Mouse (Mus musculus) mature B cell (primary cell): ENCODE measurements around the gene Rabgef1.

ENCODE experiments used
- in situ Hi-C: fragments of 300-500 bp; cut with MboI; formaldehyde crosslinking; loops from 2 replicates; pipeline ENCODE4 v1.14.3; 2019

Rabgef1 gene

DNA sequence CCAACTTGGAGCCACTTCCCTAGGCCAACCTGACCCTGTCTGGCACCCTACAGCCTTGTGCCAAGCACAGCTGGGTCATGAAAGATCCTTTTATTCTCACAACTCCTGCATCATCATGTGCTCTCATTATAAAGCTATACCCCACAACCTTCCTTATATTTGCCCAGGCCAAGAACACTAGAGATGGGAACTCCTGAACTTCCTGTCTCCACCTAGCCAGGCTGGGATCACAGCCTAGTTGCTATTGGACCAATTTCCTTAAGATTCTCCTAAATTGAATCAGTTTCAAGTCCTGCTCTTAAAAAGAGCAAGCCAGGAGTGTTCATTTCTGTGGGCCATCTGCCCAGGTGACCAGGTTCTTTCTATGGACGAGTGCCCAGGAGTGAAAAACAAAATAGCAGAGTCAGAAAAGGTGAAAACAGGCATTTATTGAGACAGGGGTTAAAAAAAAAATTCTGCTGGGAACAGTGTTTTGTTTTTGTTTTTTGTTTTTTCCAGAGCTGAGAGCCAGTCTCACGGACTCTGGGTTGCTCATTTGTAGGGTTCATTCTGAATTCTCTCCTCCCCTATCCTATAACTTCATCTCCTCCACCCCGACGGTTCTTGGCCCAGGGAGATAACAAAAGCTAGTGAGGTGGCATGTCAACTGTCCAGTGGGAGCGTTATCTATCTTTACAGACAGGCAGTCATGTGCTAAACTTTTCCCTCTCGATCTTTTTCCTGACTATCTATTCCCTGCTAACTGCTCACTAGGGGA, 754 bp upstream of the Rabgef1 start:
- in situ Hi-C loops = no loop called here

DNA sequence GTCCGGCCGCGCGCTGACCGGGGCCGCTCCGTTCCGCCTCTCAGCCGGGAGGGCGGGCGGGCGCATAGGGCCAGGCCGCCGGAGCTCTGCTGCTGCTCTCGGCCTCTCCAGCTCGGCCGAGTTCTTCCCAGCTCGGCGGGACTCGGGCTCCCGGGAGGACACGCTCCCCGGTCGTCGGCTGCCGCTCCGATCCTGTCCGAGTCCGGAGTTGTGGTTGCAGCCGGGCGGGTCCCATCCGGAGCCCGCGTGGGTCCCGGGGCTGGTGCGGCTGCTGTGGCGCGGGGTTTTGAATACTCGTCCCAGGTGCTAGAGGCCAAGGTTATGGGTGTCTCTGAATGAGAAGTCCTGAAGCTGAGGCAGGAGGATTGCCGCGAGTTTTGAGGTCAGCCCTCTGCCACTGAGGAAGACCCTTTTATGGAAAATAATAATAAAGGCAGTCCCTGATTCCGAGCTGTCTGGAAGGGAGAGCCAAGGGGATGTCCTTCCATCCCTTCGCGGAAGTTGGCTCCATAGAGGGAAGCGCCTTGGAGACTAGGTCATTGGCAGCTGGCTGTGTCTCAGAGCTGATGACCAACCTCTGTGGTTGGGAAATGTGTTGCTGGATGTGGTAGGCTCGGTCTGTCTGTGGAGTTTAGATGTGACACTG, 481 bp downstream of the Rabgef1 start:
- in situ Hi-C loops = no loop called here

DNA sequence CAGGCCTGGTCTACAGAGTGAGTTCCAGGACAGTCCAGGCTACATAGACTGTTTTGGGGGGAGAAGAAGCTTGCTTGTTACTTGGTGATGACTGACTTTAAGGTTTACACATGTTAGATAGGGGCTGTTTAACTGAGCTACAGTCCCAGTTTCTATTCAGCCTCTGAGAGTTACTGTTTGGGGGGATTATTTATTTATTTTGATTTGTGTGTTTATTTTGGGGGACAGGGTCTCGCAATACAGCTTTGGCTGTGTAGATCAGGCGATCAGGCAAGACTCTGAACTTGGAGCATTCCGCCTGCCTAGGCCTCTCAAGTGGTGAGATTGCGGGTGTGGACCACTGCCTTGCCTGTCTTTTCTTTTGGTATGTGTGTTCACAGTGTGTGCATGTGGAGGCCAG, 1.4 kb downstream of the Rabgef1 start:
- in situ Hi-C loops = no loop called here

GRCm38 (mm10) chr5:130177871-130178270, 6.3 kb downstream of the Rabgef1 start:
- in situ Hi-C loops = no loop called here

DNA sequence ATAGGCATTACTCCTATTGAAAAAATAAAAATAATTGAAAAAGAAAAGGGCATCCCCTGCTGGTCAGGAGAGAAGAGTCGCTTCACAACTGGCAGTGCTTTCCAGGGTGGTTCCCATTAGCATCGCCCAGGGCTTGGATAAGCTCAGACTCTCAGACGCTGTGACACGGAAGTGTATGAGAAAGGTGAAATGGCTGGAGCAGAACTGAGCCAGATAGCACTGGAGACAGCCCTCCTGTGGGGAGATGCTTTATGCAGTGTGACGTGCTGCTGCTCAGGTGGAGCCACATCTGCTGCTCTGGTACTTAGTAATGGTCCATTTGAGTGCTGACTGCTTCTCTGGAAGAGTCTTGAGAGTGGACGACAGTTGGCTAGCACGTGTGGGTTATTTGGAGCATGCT, 8.8 kb downstream of the Rabgef1 start:
- in situ Hi-C loops = no loop called here

- in situ Hi-C loops = no loop called here
These were observed 10.3 kb downstream of the Rabgef1 start for GRCm38 (mm10) chr5:130181740-130182540.

- in situ Hi-C loops = no loop called here
These were observed 10.9 kb downstream of the Rabgef1 start for GRCm38 (mm10) chr5:130182541-130182821.

GRCm38 (mm10) chr5:130184193-130184856, 12.7 kb downstream of the Rabgef1 start:
- in situ Hi-C loops = no loop called here

GRCm38 (mm10) chr5:130185312-130185711, 13.7 kb downstream of the Rabgef1 start:
- in situ Hi-C loops = no loop called here

- in situ Hi-C loops = no loop called here
These were observed 15.8 kb downstream of the Rabgef1 start for GRCm38 (mm10) chr5:130187383-130187782.

- in situ Hi-C loops = no loop called here
These were observed 19.3 kb downstream of the Rabgef1 start for GRCm38 (mm10) chr5:130190909-130191308.

- in situ Hi-C loops = no loop called here
These were observed 20.3 kb downstream of the Rabgef1 start for GRCm38 (mm10) chr5:130191865-130192264.

- in situ Hi-C loops = no loop called here
These were observed 20.9 kb downstream of the Rabgef1 start for GRCm38 (mm10) chr5:130192356-130192944.

- in situ Hi-C loops = no loop called here
These were observed 22.2 kb downstream of the Rabgef1 start for GRCm38 (mm10) chr5:130193760-130194159.

- in situ Hi-C loops = no loop called here
These were observed 24.7 kb downstream of the Rabgef1 start for GRCm38 (mm10) chr5:130196307-130196706.

GRCm38 (mm10) chr5:130197454-130197853, 25.9 kb downstream of the Rabgef1 start:
- in situ Hi-C loops = no loop called here

GRCm38 (mm10) chr5:130197981-130198380, 26.4 kb downstream of the Rabgef1 start:
- in situ Hi-C loops = no loop called here

- in situ Hi-C loops = no loop called here
These were observed 28.8 kb downstream of the Rabgef1 start for GRCm38 (mm10) chr5:130200233-130201029.

DNA sequence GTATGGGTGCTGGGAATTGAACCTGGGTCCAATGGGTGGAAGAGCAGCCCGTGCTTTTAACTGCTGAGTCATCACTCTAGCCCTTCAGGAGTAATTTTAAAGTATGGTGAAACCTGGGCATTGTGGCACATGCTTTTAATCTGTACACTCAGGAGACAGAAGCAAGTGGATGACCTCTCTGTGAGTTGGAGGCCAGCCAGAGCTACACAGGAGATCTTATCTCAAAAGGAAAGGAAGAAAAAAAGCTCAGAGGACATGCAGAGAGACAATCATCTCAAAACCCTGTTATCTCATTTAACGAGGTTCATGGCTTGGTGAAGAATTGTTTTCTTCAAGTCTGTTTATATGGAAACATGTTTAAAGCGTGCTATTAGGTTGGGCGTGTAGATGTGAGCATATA, 32.4 kb downstream of the Rabgef1 start:
- in situ Hi-C loops = no loop called here

DNA sequence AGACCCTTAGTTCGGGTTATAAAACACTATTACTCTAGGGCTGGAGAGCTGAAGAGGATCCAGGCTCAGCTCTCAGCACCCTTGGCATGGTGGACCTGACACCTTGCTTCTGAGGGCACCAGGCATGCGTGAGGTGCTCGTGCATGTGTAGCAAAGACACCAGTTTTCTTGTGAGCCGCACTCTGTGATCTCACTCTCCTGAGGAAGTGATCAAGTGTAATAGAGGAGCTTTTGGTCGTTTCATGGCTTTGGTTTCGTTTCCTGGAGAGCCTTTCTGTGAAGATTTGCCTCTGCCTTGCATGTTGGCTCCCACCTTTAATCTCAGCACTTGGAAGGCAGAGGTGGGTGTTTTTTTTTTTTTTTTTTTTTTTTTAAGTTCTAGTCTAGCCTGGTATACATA, 33.0 kb downstream of the Rabgef1 start:
- in situ Hi-C loops = no loop called here

- in situ Hi-C loops = no loop called here
These were observed 33.9 kb downstream of the Rabgef1 start for GRCm38 (mm10) chr5:130205441-130206023.
